Mouse (Mus musculus) heart, adult 2 months (tissue): Measurements from ENCODE around the gene Ears2. TPM values are rescaled to one million over a fixed set of nuclear protein-coding genes. Genes with fewer than 3 reads are reported as not detected.

ENCODE experiments used
- DNase-seq, 2 experiments: peaks; one replicate each; pipeline ENCODE4 v3.0.0; 2021
- H3K27ac ChIP-seq: fragments of 200-600 bp; 2 replicates; pipeline ENCODE4 v1.8.1; 2022
- H3K27me3 ChIP-seq: fragments of 200-500 bp; 2 replicates; pipeline ENCODE4 v1.6.1; 2012; ENCODE audit warnings: mild to moderate bottlenecking, low read length, inconsistent platforms, mixed read lengths; ENCODE audit not compliant: control insufficient read depth, insufficient read depth
- H3K36me3 ChIP-seq: fragments of 200-500 bp; 2 replicates; pipeline ENCODE4 v1.6.1; 2012; ENCODE audit warnings: low read length, inconsistent platforms; ENCODE audit not compliant: control insufficient read depth, insufficient read depth
- H3K4me1 ChIP-seq: fragments of 200-500 bp; 2 replicates; pipeline ENCODE4 v1.6.1; 2011; ENCODE audit warnings: low read length; ENCODE audit not compliant: control insufficient read depth, insufficient read depth
- H3K4me3 ChIP-seq: fragments of 200-600 bp; 2 replicates; pipeline ENCODE4 v1.8.1; 2022
- H3K79me2 ChIP-seq: fragments of 200-500 bp; replicated peaks from 2 replicates; pipeline ENCODE4 v1.6.1; 2012; ENCODE audit warnings: mild to moderate bottlenecking, inconsistent platforms, low read length, moderate library complexity, mixed read lengths; ENCODE audit not compliant: control insufficient read depth, insufficient read depth
- H3K9ac ChIP-seq: fragments of 200-500 bp; 2 replicates; pipeline ENCODE4 v1.6.1; 2012; ENCODE audit warnings: low read depth, mild to moderate bottlenecking, control low read depth, inconsistent platforms, low read length, mixed read lengths
- CTCF ChIP-seq: fragments of 200-600 bp; IDR thresholded peaks from 2 replicates; pipeline ENCODE4 v1.8.1; 2022; ENCODE audit warnings: antibody characterized with exemption, mild to moderate bottlenecking, moderate library complexity
- EP300 ChIP-seq: fragments of 200-500 bp; IDR thresholded peaks from 2 replicates; pipeline ENCODE4 v1.6.1; 2011; ENCODE audit warnings: low read depth, low read length, control low read depth; ENCODE audit not compliant: insufficient read depth
- POLR2A ChIP-seq: fragments of 200-500 bp; IDR thresholded peaks from 2 replicates; pipeline ENCODE4 v1.6.1; 2011; ENCODE audit warnings: mild to moderate bottlenecking, low read depth, low read length, control low read depth; ENCODE audit not compliant: insufficient read depth
- WGBS: fragments of 180-500 bp; shearing (Covaris S2); methylation state at CpG from one replicate; pipeline ENCODE4 v1.1.7; 2018; 5-methylcytosine and 5-hydroxymethylcytosine counted together
- intact Hi-C: fragments of 180-260 bp; cut with DNase I; formaldehyde crosslinking; loops from one replicate; pipeline ENCODE4 v1.15.1; 2025
- polyA plus RNA-seq: library from polyadenylated mRNA; depleted of rRNA; stranded (reverse); fragments of >200 nt; gene quantifications from 2 replicates; pipeline ENCODE4 v1.2.3, GENCODE M21; 2012
- total RNA-seq, 2 experiments: library from RNA; stranded (reverse); gene quantifications; 2 replicates each; pipeline ENCODE4 v1.2.3; 2021

Ears2 gene
- total and polyA plus RNA-seq, 3 experiments, result 10.6 to 12.9 (median 11.8) TPM

DNA sequence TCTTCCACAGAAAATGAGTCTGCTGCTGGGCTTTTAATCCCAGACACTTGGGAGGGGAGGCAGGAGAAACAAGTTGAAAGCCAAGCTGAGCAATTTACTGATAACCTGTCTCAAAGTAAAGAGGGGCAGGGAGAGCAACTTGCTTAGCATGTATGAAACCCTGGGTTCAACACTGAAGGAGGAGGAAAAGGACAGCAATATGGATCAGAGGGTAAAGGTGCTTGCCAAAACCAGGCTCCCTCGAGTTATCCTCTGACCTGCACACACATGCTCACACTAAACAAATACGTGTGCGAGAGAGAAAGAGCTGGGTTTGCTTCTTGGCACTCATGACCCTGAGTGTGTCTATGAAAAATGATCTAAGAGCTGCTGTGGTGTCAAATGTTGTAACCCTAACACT, 30.9 kb upstream of the Ears2 start:
- H3K36me3 ChIP-seq, result peaks cover 31% of the 10 kb centered on the region
- WGBS, result 73% methylated on average over 3 of the region's 3 CpGs
- intact Hi-C loops, result loop anchor here (2.0 kb wide), 1 partner anchor 63 kb away; no protein-coding TSS in a partner anchor

DNA sequence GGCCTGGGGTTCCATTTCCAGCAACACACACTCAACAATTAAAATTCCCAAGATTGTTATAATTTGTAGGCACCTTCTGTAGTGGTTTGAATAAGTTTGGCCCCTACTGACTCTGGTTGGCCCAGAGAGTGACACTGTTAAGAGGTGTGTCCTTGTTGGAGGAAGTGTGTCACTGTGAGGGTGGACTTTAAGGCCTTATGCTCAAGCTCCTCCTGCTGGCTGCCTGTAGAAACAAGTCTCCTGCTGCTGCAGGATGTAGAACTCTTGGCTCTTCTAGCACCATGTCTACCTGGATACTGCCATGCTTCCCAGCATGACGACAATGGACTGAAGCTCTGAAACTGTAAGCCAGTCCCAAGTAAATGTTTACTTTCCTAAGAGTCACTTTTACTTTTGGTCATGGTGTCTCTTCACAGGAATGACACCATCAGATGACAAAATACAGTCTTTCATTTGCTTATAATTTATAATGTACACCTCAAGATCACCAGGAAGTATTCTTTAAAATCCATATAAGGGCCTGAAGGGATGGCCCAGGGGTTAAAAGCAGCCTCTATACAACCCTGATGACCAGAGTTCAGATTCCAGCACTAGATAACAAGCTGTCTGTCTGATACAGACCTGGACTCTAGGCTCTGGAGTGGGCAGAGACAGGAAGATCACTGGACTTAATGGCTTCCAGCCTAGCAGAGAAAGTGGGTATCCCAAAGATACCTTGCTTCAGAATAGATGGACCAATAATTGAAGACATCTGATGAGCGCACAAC, 27.7 kb upstream of the Ears2 start:
- no peak overlapping the region for H3K9ac ChIP-seq
- WGBS, result 83% methylated on average over 2 of the region's 2 CpGs
- no peak overlapping the region for H3K4me3 ChIP-seq
- intact Hi-C loops, result no loop called here
- no peak overlapping the region for H3K27ac ChIP-seq
- DNase-seq, result no peak
- TF ChIP-seq EP300 (no peak), POLR2A (no peak), CTCF (peak; percentile 50)
- H3K36me3 ChIP-seq, result peaks cover 39% of the 10 kb centered on the region
- H3K4me1 ChIP-seq, result peaks cover 3% of the 10 kb centered on the region
- H3K79me2 ChIP-seq, result peaks cover 6% of the 10 kb centered on the region
- no peaks in the 10 kb centered on the region for H3K27me3 ChIP-seq

More for the DNA sequence above, 30.9 kb upstream of the Ears2 start:
- no peak for DNase-seq
- H3K4me3 ChIP-seq, result no peak overlapping the region
- no peak overlapping the region for H3K27ac ChIP-seq
- peaks cover 8% of the 10 kb centered on the region for H3K79me2 ChIP-seq
- TF ChIP-seq EP300 (no peak), CTCF (no peak), POLR2A (no peak)
- no peak overlapping the region for H3K9ac ChIP-seq
- peaks cover 8% of the 10 kb centered on the region for H3K4me1 ChIP-seq
- H3K27me3 ChIP-seq, result no peaks in the 10 kb centered on the region

DNA sequence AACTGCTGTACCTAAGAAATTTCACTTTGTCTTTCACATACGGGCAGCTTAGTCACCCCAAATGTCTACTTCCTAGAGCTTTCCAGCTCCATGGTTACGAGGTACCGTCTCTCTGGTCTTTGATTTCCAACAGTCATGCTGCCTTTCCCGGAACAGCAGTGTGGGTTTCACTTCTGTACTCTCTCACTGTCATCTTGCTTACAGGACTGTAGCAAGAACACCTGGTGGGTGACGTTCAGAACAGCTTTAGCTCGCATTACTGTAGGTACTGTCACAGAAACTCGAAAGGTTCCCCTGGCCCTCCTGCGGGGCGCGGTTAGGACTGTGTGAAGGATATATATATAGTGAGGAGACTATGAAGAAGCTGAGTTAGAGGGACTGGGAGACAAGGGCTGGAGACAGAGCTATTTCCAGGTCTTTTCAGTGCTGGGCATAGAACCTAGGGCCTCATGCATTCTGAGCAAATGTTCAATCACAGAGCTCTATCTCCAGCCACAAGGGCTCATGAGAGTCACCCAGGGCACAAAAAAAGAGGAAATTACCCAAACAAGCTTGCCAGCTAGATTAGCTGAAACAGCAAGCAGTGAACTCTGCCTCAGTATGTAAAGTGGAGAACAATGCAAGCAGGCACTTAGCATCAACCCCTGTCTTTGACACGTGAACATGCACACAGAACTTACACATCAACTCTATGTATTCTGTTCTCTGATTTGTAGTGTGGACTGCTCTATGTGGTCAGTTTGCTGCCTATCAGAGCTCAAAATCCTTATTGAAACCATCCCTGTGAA, 20.3 kb upstream of the Ears2 start:
- intact Hi-C loops, result no loop called here
- no peaks in the 10 kb centered on the region for H3K4me1 ChIP-seq
- H3K4me3 ChIP-seq, result no peak overlapping the region
- peaks cover 20% of the 10 kb centered on the region for H3K36me3 ChIP-seq
- WGBS, result 86% methylated on average over 11 of the region's 11 CpGs
- H3K79me2 ChIP-seq, result peaks cover 1% of the 10 kb centered on the region; the same call in 1 of the 2 replicates
- no peak overlapping the region for H3K27ac ChIP-seq
- no peak overlapping the region for H3K9ac ChIP-seq
- no peak for DNase-seq
- no peaks in the 10 kb centered on the region for H3K27me3 ChIP-seq
- no peak for TF ChIP-seq EP300

DNA sequence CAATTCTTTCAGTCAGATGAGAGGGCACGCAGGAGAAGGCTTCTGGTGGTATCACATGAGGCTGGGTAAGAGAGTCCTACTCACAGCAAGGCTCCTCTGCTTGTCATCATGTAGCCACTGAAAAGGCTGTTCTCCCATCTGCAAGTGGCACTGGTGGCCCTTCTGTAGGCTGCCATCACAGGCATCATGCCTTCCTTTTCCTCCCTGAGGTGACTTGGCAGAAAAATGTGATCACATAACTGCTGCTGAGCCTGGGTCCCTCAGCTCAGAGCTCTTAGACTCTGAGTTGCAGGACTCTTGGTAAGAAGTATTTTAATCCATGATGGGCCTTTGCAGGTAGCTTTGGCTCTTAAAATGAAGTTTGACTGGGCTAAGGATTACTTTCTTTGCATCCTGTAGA, 14.0 kb upstream of the Ears2 start:
- Histone ChIP-seq H3K4me3 (no peak overlapping the region), H3K9ac (no peak overlapping the region), H3K36me3 (peaks cover 8% of the 10 kb centered on the region), H3K4me1 (peaks cover 4% of the 10 kb centered on the region), H3K27ac (no peak overlapping the region), H3K79me2 (no peaks in the 10 kb centered on the region), H3K27me3 (no peaks in the 10 kb centered on the region)
- DNase-seq, result no peak
- TF ChIP-seq POLR2A, result no peak
- no peak for TF ChIP-seq CTCF
- TF ChIP-seq EP300, result no peak
- 74% methylated on average over 1 of the region's 1 CpGs for WGBS
- intact Hi-C loops, result no loop called here

DNA sequence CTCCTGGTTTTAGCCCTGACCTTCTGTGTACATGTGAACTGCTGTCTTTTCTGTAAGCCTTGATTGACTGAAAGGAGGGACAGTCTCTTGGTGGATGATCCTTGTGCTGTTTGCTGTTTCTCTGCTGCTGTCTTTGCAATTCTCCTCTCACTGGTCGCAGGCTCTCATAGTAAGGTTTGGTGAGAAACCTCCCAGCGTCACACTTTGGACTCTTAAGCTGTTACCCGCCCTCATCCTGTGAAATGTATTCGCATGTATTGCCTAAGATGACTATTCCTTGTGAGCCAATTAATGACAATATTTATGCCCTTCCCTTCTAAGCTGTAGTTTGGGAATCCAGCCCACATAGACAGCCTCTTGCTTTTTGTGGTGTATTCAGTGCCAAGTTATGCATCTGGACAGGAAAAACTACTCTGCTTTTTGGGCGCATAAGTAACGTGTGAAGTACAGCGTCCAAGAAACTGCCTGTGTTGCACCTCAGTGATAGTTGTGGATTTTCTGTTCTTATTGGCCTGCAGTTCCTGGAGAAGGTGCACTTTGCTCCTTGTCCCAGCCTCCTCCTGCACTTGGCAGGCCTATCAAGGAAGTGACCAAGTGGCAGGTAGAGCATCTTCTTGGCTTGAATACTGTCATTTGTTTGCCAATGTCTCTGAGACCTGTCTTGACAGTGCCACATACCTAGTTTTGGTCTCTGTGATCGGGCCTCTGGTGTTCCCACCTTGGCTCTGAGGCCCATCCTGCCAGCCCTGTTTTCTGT, 12.9 kb upstream of the Ears2 start:
- no peak overlapping the region for H3K4me3 ChIP-seq
- H3K79me2 ChIP-seq, result no peaks in the 10 kb centered on the region
- H3K27me3 ChIP-seq, result no peaks in the 10 kb centered on the region
- no peak for DNase-seq
- H3K9ac ChIP-seq, result no peak overlapping the region
- H3K36me3 ChIP-seq, result peaks cover 8% of the 10 kb centered on the region
- peaks cover 4% of the 10 kb centered on the region for H3K4me1 ChIP-seq
- TF ChIP-seq EP300 (no peak), CTCF (no peak), POLR2A (no peak)
- intact Hi-C loops, result no loop called here
- no peak overlapping the region for H3K27ac ChIP-seq
- 73% methylated on average over 8 of the region's 8 CpGs for WGBS

DNA sequence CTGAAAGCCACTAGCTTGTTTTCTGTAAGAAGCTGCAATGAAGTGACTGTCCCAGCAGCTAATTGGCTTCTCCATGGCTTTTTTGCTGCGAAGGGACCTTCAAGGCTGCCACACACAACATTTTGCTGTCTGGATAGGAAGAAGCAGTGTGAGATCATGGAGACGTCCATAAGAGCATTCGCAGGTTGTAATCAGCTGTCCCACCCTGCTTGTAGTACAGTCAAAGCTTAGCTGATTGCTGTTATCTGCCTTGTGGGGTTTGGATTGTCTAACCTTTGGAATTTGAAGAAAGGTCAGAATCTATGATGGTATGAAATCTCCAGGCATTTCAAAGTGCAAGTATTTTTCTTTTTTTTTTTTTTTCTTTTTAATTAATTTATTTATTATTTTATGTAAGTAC, 7.3 kb upstream of the Ears2 start:
- H3K4me3 ChIP-seq, result no peak overlapping the region
- H3K36me3 ChIP-seq, result peaks cover 28% of the 10 kb centered on the region
- no peaks in the 10 kb centered on the region for H3K27me3 ChIP-seq
- H3K27ac ChIP-seq, result no peak overlapping the region
- WGBS, result 65% methylated on average over 3 of the region's 3 CpGs
- H3K4me1 ChIP-seq, result peaks cover 4% of the 10 kb centered on the region; the same call in 1 of the 2 replicates
- no peak for DNase-seq
- H3K9ac ChIP-seq, result no peak overlapping the region
- H3K79me2 ChIP-seq, result peaks cover 3% of the 10 kb centered on the region
- intact Hi-C loops, result no loop called here
- TF ChIP-seq CTCF, result no peak
- no peak for TF ChIP-seq POLR2A
- TF ChIP-seq EP300, result no peak
